Mouse (Mus musculus): Measurements from ENCODE around the gene Zfp59. TPM values are rescaled to one million over a fixed set of nuclear protein-coding genes. Genes with fewer than 3 reads are reported as not detected.
"Not testable (repeated sequence)": the region's sequence is repeated elsewhere in the genome, so short reads cannot be mapped to it uniquely, and the experiment has no call there.

Gene Zfp59
- total RNA-seq, 4 experiments from 2014 or later: 1.9 to 2.5 (median 2.2) TPM

GRCm38 (mm10) chr7:27862578-27862977 lies 24.2 kb downstream of the Zfp59 start:
- not testable (repeated sequence) for DNase-seq (ENCODE audit: low spot score)

GRCm38 (mm10) chr7:27881721-27882120 lies 43.3 kb downstream of the Zfp59 start:
- DNase-seq (ENCODE audit: low spot score): no peak

DNA sequence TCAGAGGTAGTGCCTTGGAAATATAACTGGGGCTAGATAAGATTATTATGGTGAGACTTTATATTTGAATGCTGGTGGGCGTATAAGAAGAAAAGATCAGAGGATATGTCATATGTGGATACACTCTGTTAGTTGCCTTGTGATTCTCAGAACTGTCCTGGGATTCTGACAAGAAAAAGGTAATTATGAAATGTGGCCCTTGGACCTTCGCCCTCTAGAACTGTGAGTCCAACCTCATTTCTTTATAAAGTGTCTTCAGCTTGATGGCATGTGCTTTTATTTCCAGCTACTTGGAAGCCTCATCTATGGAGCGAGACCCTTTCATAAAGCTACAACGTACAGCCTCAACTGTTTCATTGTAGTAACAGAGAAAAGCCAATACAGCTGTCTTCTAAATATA lies 62.2 kb downstream of the Zfp59 start:
- DNase-seq (ENCODE audit: low spot score): no peak

GRCm38 (mm10) chr7:27905061-27905848 lies 66.8 kb downstream of the Zfp59 start:
- no peak for DNase-seq (ENCODE audit: low spot score)

Other genes with a start within 250 kb of the Zfp59 start
- gene Akt2, start 247.1 kb upstream of the Zfp59 start, total RNA-seq (2022): 100 to 1,000 TPM; 169 to 227 (median 202) TPM
- gene Ttc9b, start 184.7 kb upstream of the Zfp59 start, total RNA-seq (2022): not detected
- gene Map3k10, start 164.0 kb upstream of the Zfp59 start, total RNA-seq (2022): 10 to 100 TPM; 18.4 to 21.5 (median 20.8) TPM
- gene Zfp607b, start 149.3 kb upstream of the Zfp59 start, total RNA-seq (2022): 1 to 10 TPM in 1 of 4 experiments, under 1 TPM in 3; 0.56 to 1.9 (median 0.71) TPM
- gene Zfp60, start 107.2 kb upstream of the Zfp59 start, total RNA-seq (2022): 1 to 10 TPM; 8.0 to 9.5 (median 8.8) TPM
- gene Zfp626, start 31.4 kb upstream of the Zfp59 start, total RNA-seq (2022): 1 to 10 TPM; 4.0 to 4.9 (median 4.7) TPM
- 1 to 10 TPM; 2.5 to 3.3 (median 2.9) TPM for gene Zfp607a, start 18.9 kb downstream of the Zfp59 start, total RNA-seq (2022)
- 1 to 10 TPM; 4.3 to 7.0 (median 5.8) TPM for gene Zfp974, start 90.9 kb downstream of the Zfp59 start, total RNA-seq (2022)
- 1 to 10 TPM; 7.3 to 8.2 (median 7.8) TPM for gene Zfp780b, start 140.6 kb downstream of the Zfp59 start, total RNA-seq (2022)
- gene Zfp850, start 175.5 kb downstream of the Zfp59 start, total RNA-seq (2022): 1 to 10 TPM in 1 of 4 experiments, under 1 TPM in 3; 0.65 to 1.1 (median 0.85) TPM
- 10 to 100 TPM; 72.5 to 86.7 (median 82.7) TPM for gene Psmc4, start 211.5 kb downstream of the Zfp59 start, total RNA-seq (2022)
- not detected for gene Fcgbp, start 232.6 kb downstream of the Zfp59 start, total RNA-seq (2022)